Mouse (Mus musculus) kidney, embryonic 15.5 days (tissue): ENCODE measurements at regions not wholly inside any gene's neighbourhood (a gene's known extent, or its start where the extent isn't known, plus 50 kb on each side); places are given as distances from the start of the nearest gene placed in this dataset.
A peak's percentile ranks its signal among the peaks of the same experiment; 100 is the strongest.

Source experiments
- ATAC-seq: fragments of 200-750 bp; cut with Nextera tagmentation; replicated peaks from 2 replicates; pipeline ENCODE4 v1.8.0; 2017; ENCODE audit warnings: moderate TSS enrichment; ENCODE audit not compliant: low FRiP score
- H3K27ac ChIP-seq: fragments of 300-500 bp; sonication (generic); 2 replicates; pipeline ENCODE4 v1.5.1; 2015; ENCODE audit warnings: mild to moderate bottlenecking, inconsistent platforms
- H3K27me3 ChIP-seq: fragments of 300-500 bp; sonication (generic); 2 replicates; pipeline ENCODE4 v1.6.1; 2015; ENCODE audit warnings: inconsistent platforms
- H3K36me3 ChIP-seq: fragments of 300-500 bp; sonication (generic); 2 replicates; pipeline ENCODE4 v1.6.1; 2015; ENCODE audit warnings: inconsistent platforms
- H3K4me1 ChIP-seq: fragments of 300-500 bp; sonication (generic); 2 replicates; pipeline ENCODE4 v1.6.1; 2015; ENCODE audit warnings: inconsistent platforms
- H3K4me2 ChIP-seq: fragments of 300-500 bp; sonication (generic); 2 replicates; pipeline ENCODE4 v1.6.1; 2015; ENCODE audit warnings: moderate library complexity, mild to moderate bottlenecking, inconsistent platforms
- H3K4me3 ChIP-seq: fragments of 300-500 bp; sonication (generic); replicated peaks from 2 replicates; pipeline ENCODE4 v1.5.1; 2015; ENCODE audit warnings: mild to moderate bottlenecking, inconsistent platforms
- H3K9ac ChIP-seq: fragments of 300-500 bp; sonication (generic); 2 replicates; pipeline ENCODE4 v1.6.1; 2015; ENCODE audit warnings: mild to moderate bottlenecking, inconsistent platforms
- H3K9me3 ChIP-seq: fragments of 300-500 bp; sonication (generic); replicated peaks from 2 replicates; pipeline ENCODE4 v1.6.1; 2016; ENCODE audit warnings: inconsistent platforms
- WGBS: fragments of 180-500 bp; shearing (Covaris S2); methylation state at CpG from one replicate; pipeline ENCODE4 v1.1.7; 2015; ENCODE audit warnings: mixed read lengths; 5-methylcytosine and 5-hydroxymethylcytosine counted together

GRCm38 (mm10) chr2:160085999-160086398, 248.0 kb downstream of the Gm826 start:
- WGBS: 64% methylated on average over 4 of the region's 4 CpGs

DNA sequence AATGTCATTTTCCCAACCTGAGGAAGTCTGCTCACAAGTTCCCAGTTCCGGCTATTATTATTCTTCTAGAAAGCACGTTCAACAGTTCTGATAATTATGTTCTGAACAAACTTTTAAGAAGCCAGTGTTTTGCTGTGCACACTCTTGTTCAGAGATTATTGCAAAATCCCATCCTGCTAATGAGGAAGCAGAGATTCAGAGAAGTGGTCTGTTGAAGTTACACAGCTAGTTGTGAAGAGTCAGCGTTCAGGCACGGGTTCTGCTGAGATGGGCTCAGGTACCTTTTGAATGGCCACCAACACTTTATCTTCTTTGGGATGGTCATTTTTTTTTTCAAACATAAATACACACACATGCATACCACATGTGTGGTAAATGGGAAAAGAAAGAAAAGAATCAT, 250.3 kb downstream of the Gm826 start:
- ATAC-seq: no peak
- Histone ChIP-seq H3K27me3 (no peaks in the 10 kb centered on the region), H3K9me3 (no peaks in the 10 kb centered on the region), H3K4me3 (no peak overlapping the region), H3K9ac (no peak overlapping the region), H3K27ac (no peak overlapping the region), H3K4me1 (no peaks in the 10 kb centered on the region), H3K4me2 (no peak overlapping the region), H3K36me3 (no peaks in the 10 kb centered on the region)
- WGBS: 91% methylated on average over 4 of the region's 4 CpGs

More at GRCm38 (mm10) chr2:160085999-160086398, 248.0 kb downstream of the Gm826 start:
- Histone ChIP-seq H3K27ac (no peak overlapping the region), H3K27me3 (no peaks in the 10 kb centered on the region), H3K36me3 (no peaks in the 10 kb centered on the region), H3K9ac (no peak overlapping the region), H3K4me2 (no peak overlapping the region), H3K4me1 (no peaks in the 10 kb centered on the region), H3K9me3 (no peaks in the 10 kb centered on the region), H3K4me3 (no peak overlapping the region)
- ATAC-seq: no peak

DNA sequence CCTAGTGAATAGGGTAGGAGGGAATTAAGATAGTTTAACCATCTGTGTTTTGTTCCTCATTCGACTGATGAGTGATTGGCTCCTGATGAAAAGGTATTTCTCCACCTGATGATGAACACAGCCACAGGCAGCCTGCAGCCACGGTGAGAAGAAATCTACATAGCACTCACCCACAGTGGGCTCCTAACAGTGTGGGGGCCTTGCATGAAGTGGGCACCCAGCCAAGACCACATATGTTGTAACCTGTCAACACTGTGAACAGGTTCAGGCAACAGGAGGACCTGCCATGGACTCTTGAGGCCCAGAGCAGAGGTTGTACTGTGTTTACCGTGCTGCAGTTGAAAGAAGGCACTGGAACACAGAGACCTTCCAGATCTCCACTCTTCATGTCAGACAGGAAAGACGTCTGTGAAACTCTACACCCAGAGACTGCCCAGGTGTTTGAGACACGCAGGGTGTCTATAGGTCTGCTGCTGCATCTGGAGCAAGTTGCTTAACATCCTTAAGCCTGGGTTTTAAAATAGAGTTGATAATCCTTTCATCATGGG, 251.8 kb downstream of the Gm826 start:
- no peak for ATAC-seq
- no peak overlapping the region for H3K9ac ChIP-seq
- H3K4me3 ChIP-seq: no peak overlapping the region
- no peak overlapping the region for H3K4me2 ChIP-seq
- no peaks in the 10 kb centered on the region for H3K4me1 ChIP-seq
- no peaks in the 10 kb centered on the region for H3K9me3 ChIP-seq
- 62% methylated on average over 5 of the region's 5 CpGs for WGBS
- no peak overlapping the region for H3K27ac ChIP-seq
- H3K27me3 ChIP-seq: no peaks in the 10 kb centered on the region
- no peaks in the 10 kb centered on the region for H3K36me3 ChIP-seq

DNA sequence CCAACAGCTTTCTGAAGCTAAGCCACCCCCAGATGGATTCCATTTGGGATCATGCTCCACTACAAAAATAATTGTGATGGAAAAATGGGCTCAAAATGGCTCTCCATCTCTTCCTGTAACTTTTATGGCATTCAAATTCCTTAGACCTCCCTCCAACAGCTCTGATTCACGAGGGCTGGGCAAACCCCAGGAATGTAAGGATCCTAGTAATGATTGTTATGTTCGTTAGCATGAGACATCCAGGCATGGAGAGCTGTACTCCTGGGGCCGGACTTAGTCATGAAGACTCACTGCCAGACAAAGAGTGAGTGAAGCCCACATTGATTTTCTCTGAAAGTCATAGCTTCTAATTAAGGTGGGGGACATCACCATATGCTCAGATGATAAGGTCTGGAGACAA, 258.3 kb downstream of the Gm826 start:
- Histone ChIP-seq H3K4me3 (no peak overlapping the region), H3K4me2 (no peak overlapping the region), H3K9ac (no peak overlapping the region), H3K4me1 (no peaks in the 10 kb centered on the region), H3K27ac (no peak overlapping the region), H3K36me3 (no peaks in the 10 kb centered on the region), H3K9me3 (no peaks in the 10 kb centered on the region), H3K27me3 (no peaks in the 10 kb centered on the region)
- ATAC-seq: no peak
- WGBS: 60% methylated on average over 3 of the region's 3 CpGs

DNA sequence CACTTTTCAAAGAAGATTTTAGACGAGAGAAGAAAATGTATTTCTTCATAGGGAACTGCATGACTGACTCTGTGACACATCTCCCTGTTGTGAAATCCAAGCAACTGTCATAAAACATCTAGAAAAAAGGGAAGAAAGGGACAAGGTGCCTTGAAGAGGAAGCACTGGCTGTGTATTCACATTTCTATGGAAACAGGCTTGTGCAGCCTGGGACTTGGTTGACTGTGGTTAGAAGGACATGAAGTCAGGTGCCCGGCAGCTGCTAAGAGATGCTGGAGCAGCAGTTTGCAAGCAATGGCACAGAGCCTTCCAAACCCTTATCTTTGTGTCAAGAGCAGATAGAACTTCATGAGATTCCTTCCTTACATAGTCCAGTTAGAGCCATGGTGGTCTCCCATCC, 263.5 kb downstream of the Gm826 start:
- Histone ChIP-seq H3K4me2 (no peak overlapping the region), H3K27ac (no peak overlapping the region), H3K27me3 (no peaks in the 10 kb centered on the region), H3K36me3 (no peaks in the 10 kb centered on the region), H3K9me3 (no peaks in the 10 kb centered on the region), H3K9ac (no peak overlapping the region), H3K4me1 (peaks cover 17% of the 10 kb centered on the region), H3K4me3 (no peak overlapping the region)
- 83% methylated on average over 2 of the region's 2 CpGs for WGBS
- no peak for ATAC-seq

- no peak overlapping the region for H3K9ac ChIP-seq
- H3K27ac ChIP-seq: no peak overlapping the region
- no peak overlapping the region for H3K4me2 ChIP-seq
- no peak for ATAC-seq
- H3K27me3 ChIP-seq: no peaks in the 10 kb centered on the region
- 84% methylated on average over 4 of the region's 4 CpGs for WGBS
- no peak overlapping the region for H3K4me3 ChIP-seq
- no peaks in the 10 kb centered on the region for H3K9me3 ChIP-seq
- H3K4me1 ChIP-seq: peaks cover 17% of the 10 kb centered on the region
- no peaks in the 10 kb centered on the region for H3K36me3 ChIP-seq
Measured at GRCm38 (mm10) chr2:160068772-160069171, 265.2 kb downstream of the Gm826 start.

- Histone ChIP-seq H3K4me1 (peaks cover 17% of the 10 kb centered on the region), H3K4me3 (no peak overlapping the region), H3K27ac (no peak overlapping the region), H3K9ac (no peak overlapping the region), H3K4me2 (no peak overlapping the region), H3K9me3 (no peaks in the 10 kb centered on the region), H3K27me3 (no peaks in the 10 kb centered on the region), H3K36me3 (no peaks in the 10 kb centered on the region)
- no peak for ATAC-seq
- WGBS: 85% methylated on average over 9 of the region's 9 CpGs
Measured at GRCm38 (mm10) chr2:160067904-160068303, 266.1 kb downstream of the Gm826 start.

DNA sequence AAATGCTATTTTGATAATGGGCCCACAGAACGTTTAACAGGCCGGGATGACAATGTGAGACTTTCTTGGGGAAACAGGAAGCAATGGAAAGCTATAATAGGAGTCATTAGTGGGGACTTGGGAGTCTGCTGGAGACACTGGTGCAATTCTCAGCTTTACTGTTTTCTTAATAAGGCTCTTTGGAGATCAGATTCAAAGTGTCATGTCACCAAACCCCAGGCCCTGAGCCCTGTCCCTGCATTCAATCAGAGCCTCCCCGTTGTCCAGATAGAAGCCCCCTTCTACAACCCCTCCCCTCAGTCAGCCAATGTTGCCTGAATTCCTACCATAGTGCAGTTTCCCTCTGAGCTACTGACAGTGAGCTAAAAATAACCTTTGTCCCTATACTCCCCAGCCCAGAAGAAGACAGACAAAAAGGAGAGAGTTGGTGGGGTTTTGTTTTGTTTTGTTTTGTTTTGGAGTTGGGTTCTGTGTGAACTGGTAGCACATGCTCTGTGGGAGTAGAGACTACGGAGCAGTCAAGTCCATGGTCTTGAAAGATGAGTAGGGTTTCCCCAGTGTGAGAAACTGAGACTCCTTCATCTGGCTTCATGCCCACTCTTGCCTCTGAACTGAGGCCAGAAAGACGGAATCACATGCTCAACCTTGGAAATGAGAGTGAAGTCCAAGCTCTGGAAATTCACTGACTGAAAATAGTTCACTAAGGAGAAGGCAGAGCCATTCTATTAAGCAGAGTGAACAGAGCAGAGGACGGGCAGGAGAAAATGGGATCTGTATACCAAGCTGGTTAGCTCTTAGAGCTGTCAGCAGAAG, 267.3 kb downstream of the Gm826 start:
- ATAC-seq: peak; percentile 89
- WGBS: 17% methylated on average over 6 of the region's 6 CpGs
- Histone ChIP-seq H3K9me3 (no peaks in the 10 kb centered on the region), H3K36me3 (no peaks in the 10 kb centered on the region), H3K9ac (no peak overlapping the region), H3K4me2 (no peak overlapping the region), H3K4me3 (no peak overlapping the region), H3K27me3 (no peaks in the 10 kb centered on the region), H3K4me1 (peaks cover 17% of the 10 kb centered on the region), H3K27ac (peak overlapping the region; percentile 62)

DNA sequence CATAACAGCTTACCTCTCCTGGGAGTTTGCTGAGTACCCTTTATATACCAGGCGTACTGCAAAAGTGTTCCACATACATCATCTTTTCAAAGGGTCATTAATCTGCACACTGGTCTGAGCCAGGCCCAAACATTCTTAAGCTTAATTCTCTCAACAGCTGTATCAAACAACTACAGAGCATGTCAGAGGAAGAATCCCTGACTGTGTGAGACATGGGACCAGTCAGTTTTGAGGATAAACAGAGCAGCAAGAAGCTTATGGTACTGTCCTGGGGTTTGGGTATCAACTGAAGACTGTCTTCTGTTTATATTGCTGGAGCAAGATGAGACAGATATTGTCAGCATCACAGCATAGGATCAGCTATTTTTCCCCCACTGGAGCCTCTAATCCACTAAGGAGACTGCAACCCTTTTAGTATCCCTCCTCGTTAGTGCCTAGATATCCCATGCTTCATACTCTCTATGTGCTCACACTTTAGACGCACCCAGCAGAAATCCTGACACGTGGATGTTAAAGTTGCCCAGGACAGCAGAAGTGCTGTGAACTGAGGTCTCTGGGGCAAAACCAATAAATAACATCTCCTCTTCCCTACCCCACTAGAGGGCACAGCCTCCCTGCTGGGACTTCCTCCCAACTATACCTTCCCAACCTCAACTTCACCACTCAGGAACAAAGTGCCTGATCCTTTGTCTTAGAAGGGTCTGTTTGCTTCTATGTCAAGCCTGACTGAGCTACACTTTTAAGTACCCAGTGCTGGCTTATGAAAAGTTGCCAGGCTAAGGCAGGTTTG, 271.6 kb downstream of the Gm826 start:
- Histone ChIP-seq H3K4me1 (peaks cover 17% of the 10 kb centered on the region), H3K9ac (no peak overlapping the region), H3K4me2 (no peak overlapping the region), H3K27me3 (no peaks in the 10 kb centered on the region), H3K27ac (no peak overlapping the region), H3K9me3 (no peaks in the 10 kb centered on the region), H3K36me3 (no peaks in the 10 kb centered on the region), H3K4me3 (no peak overlapping the region)
- ATAC-seq: peak; percentile 50; the same call in 1 of the 2 replicates
- 47% methylated on average over 4 of the region's 4 CpGs for WGBS

- Histone ChIP-seq H3K27me3 (no peaks in the 10 kb centered on the region), H3K27ac (no peak overlapping the region), H3K36me3 (no peaks in the 10 kb centered on the region), H3K4me1 (no peaks in the 10 kb centered on the region), H3K4me3 (no peak overlapping the region), H3K9ac (no peak overlapping the region), H3K4me2 (no peak overlapping the region), H3K9me3 (no peaks in the 10 kb centered on the region)
- ATAC-seq: no peak
- WGBS: 84% methylated on average over 5 of the region's 5 CpGs
Measured at GRCm38 (mm10) chr2:160060091-160060490, 273.9 kb downstream of the Gm826 start.

- H3K4me1 ChIP-seq: no peaks in the 10 kb centered on the region
- H3K9ac ChIP-seq: no peak overlapping the region
- WGBS: 67% methylated on average over 6 of the region's 6 CpGs
- no peak for ATAC-seq
- no peaks in the 10 kb centered on the region for H3K36me3 ChIP-seq
- no peaks in the 10 kb centered on the region for H3K27me3 ChIP-seq
- H3K9me3 ChIP-seq: no peaks in the 10 kb centered on the region
- no peak overlapping the region for H3K4me3 ChIP-seq
- no peak overlapping the region for H3K4me2 ChIP-seq
- H3K27ac ChIP-seq: no peak overlapping the region
Measured at GRCm38 (mm10) chr2:160057211-160057610, 276.8 kb downstream of the Gm826 start.

DNA sequence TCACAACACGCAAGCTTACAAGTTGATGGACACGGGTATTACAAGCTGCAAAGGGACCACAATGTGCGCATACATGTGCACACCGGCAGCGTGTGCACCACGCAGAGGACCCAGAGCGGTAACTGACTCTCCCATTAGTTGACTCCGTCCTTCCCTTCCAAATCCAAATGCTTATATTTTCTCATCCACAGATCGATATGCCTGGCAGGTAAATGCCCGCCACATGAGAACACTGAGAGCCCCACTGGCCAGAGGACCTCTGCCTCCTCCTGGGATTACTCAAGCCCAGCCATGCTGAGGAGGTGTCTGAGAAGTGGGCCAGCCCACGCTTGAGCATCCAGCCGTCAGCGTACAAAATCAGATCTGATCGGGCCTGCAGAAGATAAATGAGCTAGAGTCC, 279.6 kb downstream of the Gm826 start:
- Histone ChIP-seq H3K27ac (no peak overlapping the region), H3K4me3 (no peak overlapping the region), H3K4me2 (no peak overlapping the region), H3K36me3 (no peaks in the 10 kb centered on the region), H3K27me3 (no peaks in the 10 kb centered on the region), H3K9ac (no peak overlapping the region), H3K4me1 (no peaks in the 10 kb centered on the region), H3K9me3 (no peaks in the 10 kb centered on the region)
- 84% methylated on average over 14 of the region's 14 CpGs for WGBS
- no peak for ATAC-seq
